Mouse (Mus musculus): ENCODE measurements at regions not wholly inside any gene's neighbourhood (a gene's known extent, or its start where the extent isn't known, plus 50 kb on each side); places are given as distances from the start of the nearest gene placed in this dataset.

DNA sequence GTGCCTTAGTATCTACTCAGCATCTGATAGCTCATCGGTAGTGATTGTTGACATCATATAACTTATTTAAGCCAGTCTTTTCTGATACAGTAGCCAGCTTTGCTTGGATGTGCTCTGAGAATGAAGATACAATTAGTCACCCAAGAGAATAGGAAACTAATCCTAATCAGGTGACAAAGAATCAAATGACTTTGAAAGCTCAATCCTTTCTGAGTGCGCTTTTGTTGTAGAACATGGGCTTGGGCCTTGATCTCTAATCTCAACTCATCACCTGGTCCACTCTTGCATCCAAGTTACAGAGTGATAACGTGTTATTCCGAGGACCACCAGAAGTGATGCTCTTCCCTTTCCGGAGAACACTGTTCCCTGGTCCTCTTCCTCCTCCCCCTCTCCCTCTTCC, 86.9 kb upstream of the Cpm start:
- DNase-seq (ENCODE audit: low spot score in 2 of 2): no peak

DNA sequence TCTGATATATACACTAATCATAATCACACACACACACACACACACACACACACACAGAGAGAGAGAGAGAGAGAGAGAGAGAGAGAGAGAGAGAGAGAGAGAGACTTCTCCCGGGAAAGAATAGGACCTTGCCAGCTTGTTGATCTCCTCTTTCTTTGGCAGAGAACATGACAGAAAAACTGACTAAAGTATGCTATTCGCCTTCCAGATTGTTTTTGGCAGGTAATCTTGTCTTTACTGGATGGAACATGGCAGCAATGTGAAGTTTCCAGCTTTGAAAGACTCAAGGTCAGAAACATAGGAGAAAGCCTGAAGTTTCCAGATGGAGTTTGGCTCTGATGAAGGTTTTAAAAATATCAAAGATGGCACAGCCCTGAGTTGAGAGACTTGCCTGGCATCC, 87.8 kb upstream of the Cpm start:
- no peak for DNase-seq (ENCODE audit: low spot score in 2 of 2)

DNA sequence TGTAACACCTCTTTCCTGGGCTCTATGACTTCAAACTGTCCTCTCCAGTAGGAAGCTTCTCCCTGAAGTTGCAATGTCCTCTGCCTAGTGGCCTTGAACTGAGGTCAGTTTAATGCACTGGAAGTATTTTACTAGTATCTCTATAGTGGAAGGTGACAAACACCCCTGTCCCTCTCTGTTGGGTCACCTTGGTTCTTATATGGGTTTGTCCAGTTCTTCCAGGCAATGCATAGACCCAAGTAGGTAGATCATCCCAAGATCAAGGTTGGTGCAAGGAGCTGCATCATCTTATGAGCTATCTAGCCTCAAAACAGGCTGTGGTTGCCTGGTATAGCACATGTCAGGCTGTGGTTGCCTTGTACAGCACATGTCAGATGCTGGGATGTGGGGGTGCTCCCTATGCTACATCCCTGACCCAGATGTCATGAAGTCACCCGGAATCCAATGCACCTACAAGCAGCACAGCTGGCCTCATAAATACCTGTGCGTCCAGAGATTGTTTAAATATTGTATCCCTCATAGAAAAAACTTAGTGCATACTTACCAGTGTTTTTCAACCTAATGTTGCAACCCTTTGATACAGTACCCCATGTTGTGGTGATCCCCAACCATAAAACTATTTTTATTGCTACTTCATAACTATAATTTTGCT, 88.4 kb upstream of the Cpm start:
- DNase-seq (ENCODE audit: low spot score in 2 of 2): no peak

GRCm38 (mm10) chr10:117540112-117540594, 89.1 kb upstream of the Cpm start:
- no peak for DNase-seq (ENCODE audit: low spot score in 2 of 2)

- no peak for DNase-seq (ENCODE audit: low spot score in 2 of 2)
Measured at GRCm38 (mm10) chr10:117539532-117539931, 89.8 kb upstream of the Cpm start.

- no peak for DNase-seq (ENCODE audit: low spot score in 2 of 2)
Measured at GRCm38 (mm10) chr10:117538725-117539124, 90.6 kb upstream of the Cpm start.

- no peak for DNase-seq (ENCODE audit: low spot score in 2 of 2)
Measured at GRCm38 (mm10) chr10:117536769-117537599, 92.3 kb upstream of the Cpm start.

DNA sequence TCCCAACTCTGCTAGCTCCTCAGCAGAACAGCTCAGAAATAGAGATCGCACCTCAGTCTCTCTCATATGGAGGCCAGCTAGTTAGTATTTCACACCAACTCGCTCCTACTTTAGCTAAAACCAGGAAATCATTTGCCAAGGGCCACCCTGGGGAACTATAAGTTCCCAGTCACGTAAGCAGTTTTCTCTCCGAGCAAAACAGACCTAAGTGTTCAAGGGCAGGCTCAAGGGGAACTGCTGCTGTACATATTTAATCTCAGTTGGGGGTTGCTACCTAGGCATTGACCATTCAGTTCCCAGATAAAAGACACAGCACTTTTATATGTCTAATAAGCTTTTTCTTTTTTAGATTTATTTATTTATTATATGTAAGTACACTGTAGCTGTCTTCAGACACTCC, 93.5 kb upstream of the Cpm start:
- DNase-seq (ENCODE audit: low spot score in 2 of 2): no peak

- DNase-seq (ENCODE audit: low spot score in 2 of 2): no peak
Measured at GRCm38 (mm10) chr10:117534992-117535719, 94.1 kb upstream of the Cpm start.

GRCm38 (mm10) chr10:117534478-117534877, 94.8 kb upstream of the Cpm start:
- no peak for DNase-seq (ENCODE audit: low spot score in 2 of 2)

DNA sequence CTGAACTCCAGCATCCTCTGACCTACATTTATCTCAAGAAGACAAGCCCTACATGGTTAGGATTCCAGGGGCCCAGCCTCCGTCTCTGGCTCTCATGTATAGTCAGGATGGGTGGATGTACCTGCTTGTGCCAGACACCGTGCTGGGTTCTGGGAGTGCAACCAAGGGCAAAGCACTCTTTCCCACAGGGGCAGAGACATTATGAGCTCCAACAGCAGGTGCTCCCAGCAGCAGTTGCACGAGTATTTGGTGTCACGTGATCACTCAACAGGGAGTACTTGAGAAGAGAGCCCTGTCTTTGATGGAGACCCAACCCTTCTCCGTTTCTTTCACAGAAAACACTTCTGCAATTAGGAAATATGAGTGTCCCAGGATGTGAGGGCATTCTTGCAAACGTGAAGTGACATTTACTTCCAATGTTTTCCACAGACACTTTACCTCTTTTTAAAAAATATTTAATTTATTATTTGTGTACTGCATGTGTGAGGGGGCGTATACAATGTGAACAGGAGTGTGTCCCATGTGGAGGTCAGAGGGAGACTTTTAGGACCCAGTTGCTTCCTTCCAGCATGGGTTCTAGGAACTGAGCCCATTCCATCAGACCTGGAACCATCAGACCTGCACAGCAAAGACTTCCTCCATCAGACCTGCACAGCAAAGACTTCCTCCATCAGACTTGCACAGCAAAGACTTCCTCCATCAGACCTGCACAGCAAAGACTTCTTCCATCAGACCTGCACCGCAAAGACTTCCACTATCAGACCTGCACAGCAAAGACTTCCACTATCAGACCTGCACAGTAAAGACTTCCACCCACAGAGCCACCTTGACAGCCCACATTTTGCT, 95.5 kb upstream of the Cpm start:
- no peak for DNase-seq (ENCODE audit: low spot score in 2 of 2)

GRCm38 (mm10) chr10:117532750-117533540, 96.4 kb upstream of the Cpm start:
- DNase-seq (ENCODE audit: low spot score in 2 of 2): no peak

DNA sequence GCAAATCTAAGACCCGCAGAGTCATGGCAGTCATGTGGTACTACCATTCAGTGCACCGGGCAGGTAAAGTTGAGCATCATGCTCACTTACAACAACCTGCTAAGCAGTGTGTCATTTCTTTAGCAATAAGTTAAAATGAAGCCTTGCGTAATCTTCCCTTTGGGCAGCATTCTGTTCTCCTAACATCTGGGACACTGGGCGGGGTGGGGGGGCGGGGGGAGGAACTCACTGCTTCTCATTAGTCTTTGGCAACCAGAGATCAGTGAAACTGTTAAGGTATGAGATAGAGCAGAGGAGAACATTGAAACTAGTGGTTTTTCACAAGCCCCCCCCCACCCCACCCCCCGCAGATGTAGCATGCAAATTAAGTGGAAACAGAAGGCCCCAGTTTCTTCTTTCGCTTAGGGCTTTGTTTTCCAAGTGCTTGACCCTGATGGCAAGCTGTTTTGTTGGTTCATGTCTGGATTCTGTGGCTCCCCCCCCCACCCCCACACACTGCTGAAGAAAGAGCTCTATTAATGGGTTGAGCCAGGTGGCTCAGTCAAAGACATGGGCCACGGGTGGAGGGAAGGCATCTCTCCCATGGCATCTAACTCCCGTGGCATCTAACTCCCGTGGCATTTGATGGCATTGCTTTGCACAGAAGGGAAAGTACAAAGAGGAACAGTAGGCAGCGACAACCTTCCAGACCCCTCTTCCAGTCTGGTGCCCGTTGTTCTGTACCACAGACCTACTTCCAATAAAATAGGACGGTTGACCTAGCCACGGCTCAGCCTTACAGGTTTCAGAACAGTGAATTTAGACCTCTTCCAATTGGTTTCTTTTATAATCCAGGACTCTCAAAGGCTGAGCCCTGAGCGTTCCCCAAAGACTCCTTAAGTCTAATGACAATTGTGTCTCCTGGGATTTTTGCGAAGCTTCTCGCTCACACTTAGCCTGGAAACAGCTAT, 97.2 kb upstream of the Cpm start:
- peak; percentile 28 to 43 for DNase-seq (ENCODE audit: low spot score in 2 of 2)

DNA sequence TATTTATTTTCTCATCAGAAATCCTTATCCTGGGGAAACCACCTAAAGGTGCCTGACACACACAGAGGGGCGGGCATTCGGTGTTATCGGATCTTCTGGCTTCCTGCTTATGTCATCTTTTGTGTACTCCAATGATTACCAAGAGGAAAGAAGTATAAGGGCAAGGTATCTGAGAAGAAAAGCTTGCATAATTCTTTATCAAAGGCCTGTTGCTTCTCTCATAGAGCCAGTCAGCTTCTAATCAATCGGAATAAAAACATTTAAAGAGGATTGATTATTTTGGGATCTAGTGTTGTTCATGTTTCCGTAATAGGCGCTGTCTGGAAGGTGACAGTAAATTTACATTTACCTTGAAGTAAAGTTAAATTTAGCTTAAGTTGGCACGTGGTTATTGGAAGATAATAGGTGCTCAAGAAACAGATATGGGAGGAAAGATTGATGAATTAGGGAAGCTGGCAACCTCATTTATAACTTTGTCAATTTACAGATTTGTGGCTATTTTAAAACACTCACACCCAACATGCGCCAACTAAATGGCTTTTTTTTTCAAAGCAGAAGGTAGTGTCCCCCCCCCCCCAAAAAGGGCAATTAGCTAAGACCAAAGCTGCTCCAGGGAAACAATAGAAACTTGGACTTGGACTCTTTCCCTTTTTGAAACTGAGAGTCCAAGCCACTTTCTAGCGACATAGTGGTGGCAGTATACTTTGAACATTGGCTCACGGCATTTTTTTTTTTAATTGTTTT, 98.3 kb upstream of the Cpm start:
- no peak for DNase-seq (ENCODE audit: low spot score in 2 of 2)

DNA sequence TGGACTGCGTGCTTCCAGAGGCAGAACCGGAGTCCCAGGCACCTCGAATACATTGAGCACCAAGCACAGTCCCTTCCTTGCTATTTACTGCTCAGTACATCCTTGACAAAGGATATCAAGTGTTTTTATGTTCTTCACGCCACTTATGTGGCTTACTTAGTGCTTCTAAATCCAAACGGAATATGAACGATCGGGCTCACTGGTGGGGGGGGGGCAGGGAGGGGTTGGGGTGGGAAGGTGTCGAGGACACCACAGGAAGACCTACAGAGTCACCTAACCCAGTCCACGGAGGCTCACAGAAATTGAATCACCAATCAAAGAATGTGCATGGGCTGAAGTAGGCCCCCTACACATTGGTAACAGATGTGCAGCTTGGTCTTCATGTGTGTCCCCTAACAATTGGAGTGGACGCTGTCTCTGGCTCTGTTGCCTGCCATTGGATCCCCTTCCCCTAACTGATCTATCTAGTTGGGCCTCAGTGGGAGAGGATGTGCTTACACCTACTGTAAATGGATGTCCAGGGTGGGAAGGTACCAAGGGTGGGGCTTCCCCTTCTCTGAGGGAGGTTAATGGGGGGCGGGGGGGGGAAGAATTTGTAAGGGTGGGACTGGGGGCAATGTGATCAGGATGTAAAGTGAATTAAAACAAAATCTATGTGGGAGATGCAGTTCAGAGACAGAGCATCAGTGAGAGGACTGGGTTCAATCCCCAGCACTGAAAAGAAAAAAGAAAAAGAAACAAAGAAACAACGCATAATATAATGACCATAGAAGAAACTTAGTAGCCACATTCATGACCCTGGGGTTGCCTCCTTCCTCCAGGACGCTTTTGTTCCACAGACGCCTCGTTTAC, 99.1 kb upstream of the Cpm start:
- no peak for DNase-seq (ENCODE audit: low spot score in 2 of 2)

- DNase-seq (ENCODE audit: low spot score in 2 of 2): no peak
Measured at GRCm38 (mm10) chr10:117529269-117530006, 99.9 kb upstream of the Cpm start.

- DNase-seq (ENCODE audit: low spot score in 2 of 2): no peak
Measured at GRCm38 (mm10) chr10:117528575-117529268, 100.6 kb upstream of the Cpm start.

Measured in spleen, postnatal 36 days (tissue).